32 mouse cellular contexts compared by ENCODE assay signal in the genomic region with DNA sequence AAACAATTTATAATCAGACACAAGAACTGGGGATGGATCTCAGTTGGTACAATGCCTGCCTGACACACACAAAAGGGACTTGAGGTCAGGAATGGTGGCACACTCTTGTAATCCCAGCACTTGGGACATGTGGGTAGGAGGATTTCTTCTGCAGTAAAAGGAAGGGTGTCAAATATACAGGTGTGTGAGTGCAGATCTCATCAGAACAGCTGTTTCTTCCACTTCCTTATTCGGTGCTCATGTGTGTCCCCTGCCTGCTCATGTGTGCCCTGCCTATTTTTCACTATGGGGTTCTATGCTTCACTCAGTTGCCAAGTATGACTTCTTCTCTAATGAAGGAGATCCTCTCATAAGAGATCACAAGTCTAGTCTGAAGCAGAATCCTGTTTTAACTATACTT. TPM values are rescaled to one million over a fixed set of nuclear protein-coding genes. Genes with fewer than 3 reads are reported as not detected.
A peak's percentile ranks its signal among the peaks of the same experiment; 100 is the strongest.
DNase-seq lines count a peak whose midpoint lies in the region; ATAC-seq and TF ChIP-seq lines count a peak whose summit lies in the region.
"Had no signal": no experiment of that assay in that cellular context is flagged by ENCODE, and none has a peak within 500 bp of the region (broad histone marks: within the 10 kb centered on the region; RNA-seq: fewer than 3 reads in every experiment).

No protein-coding gene starts in this region.

- no peak overlapping the region for H3K9ac ChIP-seq in liver, postnatal 0 days (replicated peaks)
- H3K9ac ChIP-seq: embryonic facial prominence, embryonic 13.5 days; forebrain, embryonic 12.5 days; forebrain, embryonic 15.5 days; heart, embryonic 13.5 days; hindbrain, embryonic 14.5 days had no signal

- 34% methylated on average over 1 of the region's 1 CpGs for WGBS in liver, postnatal 0 days (ENCODE audit: insufficient replicate concordance)

- no peak for TF ChIP-seq CTCF in liver, postnatal 0 days (IDR thresholded peaks at IDR 0.05; ENCODE audit: low read depth)

- peak; percentile 40; the same call in 1 of the 2 replicates for ATAC-seq in liver, postnatal 0 days
- ATAC-seq in megakaryocyte, adult 5-6 weeks (ENCODE audit: poor library complexity, severe bottlenecking) = peak; percentile 63
- no peak for ATAC-seq in megakaryocyte progenitor cell, adult 5-6 weeks (replicated peaks; ENCODE audit: poor library complexity)
- ATAC-seq: forebrain, embryonic 15.5 days; hindbrain, postnatal 0 days; Patski had no signal

- no peaks in the 10 kb centered on the region for H3K27me3 ChIP-seq in liver, postnatal 0 days (ENCODE audit: insufficient read depth, low read length)
- H3K27me3 ChIP-seq in splenic B cell, adult 2 months (ENCODE audit: control insufficient read depth, insufficient read depth, low read length, poor library complexity, severe bottlenecking) = no peaks in the 10 kb centered on the region
- H3K27me3 ChIP-seq: embryonic facial prominence, embryonic 13.5 days; forebrain, embryonic 12.5 days; forebrain, embryonic 15.5 days; heart, embryonic 13.5 days; Patski had no signal

- H3K36me3 ChIP-seq in liver, postnatal 0 days (replicated peaks; ENCODE audit: insufficient read depth, low read length) = no peaks in the 10 kb centered on the region
- H3K36me3 ChIP-seq in splenic B cell, adult 2 months (ENCODE audit: control insufficient read depth, insufficient read depth, low read length, poor library complexity, severe bottlenecking) = no peaks in the 10 kb centered on the region
- H3K36me3 ChIP-seq: embryonic facial prominence, embryonic 13.5 days; forebrain, embryonic 12.5 days; forebrain, embryonic 15.5 days; G1E; heart, embryonic 10.5 days; heart, embryonic 13.5 days had no signal

- no peak overlapping the region for H3K4me3 ChIP-seq in liver, postnatal 0 days (ENCODE audit: low read depth, low read length)
- H3K4me3 ChIP-seq: embryonic facial prominence, embryonic 13.5 days; erythroblast, embryonic 14.5 days; forebrain, embryonic 12.5 days; forebrain, embryonic 15.5 days; heart, adult 2 months; heart, embryonic 10.5 days; heart, embryonic 13.5 days had no signal

- H3K4me1 ChIP-seq in liver, postnatal 0 days (ENCODE audit: insufficient read depth) = no peaks in the 10 kb centered on the region
- H3K4me1 ChIP-seq: embryonic facial prominence, embryonic 13.5 days; forebrain, embryonic 12.5 days; forebrain, embryonic 15.5 days; heart, embryonic 13.5 days had no signal

- DNase-seq in liver, postnatal 0 days = no peak
- DNase-seq in liver = no peak
- peak; percentile 79 to 81 for DNase-seq in spleen, postnatal 36 days (ENCODE audit: low spot score in 2 of 2)
- no peak for DNase-seq in spleen, postnatal 4 days (ENCODE audit: low spot score in 2 of 2)
- DNase-seq in splenic B cell, adult 2 months (ENCODE audit: low read depth, low spot score) = peak; percentile 90
- no peak for DNase-seq in heart, adult 11 months
- DNase-seq: adrenal gland, postnatal 10 days; adrenal gland, postnatal 36 days; cerebellum, adult 18-20 months; cerebellum, adult 9-10 months; cerebellum, postnatal 14 days; gastrocnemius, postnatal 25 days; heart, adult 2 months; heart, postnatal 14 days; heart, postnatal 4 days had no signal

- H3K9me3 ChIP-seq in liver, postnatal 0 days (ENCODE audit: low read length) = no peaks in the 10 kb centered on the region
- H3K9me3 ChIP-seq: embryonic facial prominence, embryonic 13.5 days; forebrain, embryonic 12.5 days; forebrain, embryonic 15.5 days; G1E; heart, embryonic 10.5 days had no signal

- no peak overlapping the region for H3K4me2 ChIP-seq in liver, postnatal 0 days (ENCODE audit: low read depth, low read length)
- H3K4me2 ChIP-seq: embryonic facial prominence, embryonic 13.5 days; forebrain, embryonic 12.5 days; forebrain, embryonic 15.5 days; heart, embryonic 13.5 days; hindbrain, embryonic 14.5 days had no signal

- H3K27ac ChIP-seq in liver, postnatal 0 days (ENCODE audit: low read depth) = peak overlapping the region; percentile 48; the same call in 1 of the 2 replicates
- H3K27ac ChIP-seq: embryonic facial prominence, embryonic 13.5 days; forebrain, embryonic 12.5 days; forebrain, embryonic 15.5 days; heart, adult 2 months; heart, embryonic 10.5 days; heart, embryonic 13.5 days; hindbrain, embryonic 14.5 days; hindbrain, postnatal 0 days had no signal

- TF ChIP-seq EP300 in liver, postnatal 0 days (IDR thresholded peaks at IDR 0.05; ENCODE audit: low read depth) = no peak

RNA-seq across cellular contexts. Expression of a gene that starts 21.1 kb away (rescaled TPM):
- 27.7 and 29.2 TPM in 2 replicates for polyA plus RNA-seq in liver, postnatal 0 days (2015; fragmentation: Nextera tagmentation; extraction: Ambion mirVana)
- 113 and 117 TPM in 2 replicates for total RNA-seq in megakaryocyte, adult 5-6 weeks (2015)
- total RNA-seq in megakaryocyte, adult 5-6 weeks (2017) = 114 and 121 TPM in 2 replicates
- 121 and 124 TPM in 2 replicates for total RNA-seq in megakaryocyte progenitor cell, adult 5-6 weeks (2015)
- total RNA-seq in megakaryocyte progenitor cell, adult 5-6 weeks (2017) = 106 and 123 TPM in 2 replicates

RNA-seq across cellular contexts. Expression of a gene that starts 50.8 kb away (rescaled TPM):
- not detected in 2 replicates for polyA plus RNA-seq in liver, postnatal 0 days (2015; fragmentation: Nextera tagmentation; extraction: Ambion mirVana)
- total RNA-seq in megakaryocyte, adult 5-6 weeks (2015) = not detected in 2 replicates
- not detected in 2 replicates for total RNA-seq in megakaryocyte, adult 5-6 weeks (2017)
- total RNA-seq in megakaryocyte progenitor cell, adult 5-6 weeks (2015) = not detected in 2 replicates
- not detected in 2 replicates for total RNA-seq in megakaryocyte progenitor cell, adult 5-6 weeks (2017)
- total RNA-seq: adrenal gland, adult 18-20 months; adrenal gland, postnatal 10 days; adrenal gland, postnatal 36 days; G1E; gastrocnemius, adult 8-10 months; gastrocnemius, postnatal 25 days; heart, adult 2 months; heart, postnatal 14 days; heart, postnatal 4 days; hindbrain, postnatal 0 days had no signal
- polyA plus RNA-seq: C2C12; embryonic facial prominence, embryonic 13.5 days; erythroblast, embryonic 14.5 days; forebrain, embryonic 12.5 days; forebrain, embryonic 15.5 days; G1E; heart, adult 2 months; heart, embryonic 10.5 days; heart, embryonic 13.5 days; heart, embryonic 16.5 days; hindbrain, embryonic 11.5 days; hindbrain, embryonic 14.5 days; hindbrain, postnatal 0 days; Patski had no signal

Comparison
In these comparisons a context has a peak if more than half of its experiments do, and no peak if none do; other contexts are left out.
1. DNase-seq: peak in spleen, postnatal 36 days (2 of 2) and splenic B cell, adult 2 months (single experiment); none in liver, postnatal 0 days (single experiment), liver (single experiment), spleen, postnatal 4 days (0 of 2) and heart, adult 11 months (single experiment).